Mouse (Mus musculus): ENCODE data around the gene Tex35. TPM values are rescaled to one million over a fixed set of nuclear protein-coding genes. Genes with fewer than 3 reads are reported as not detected.
A peak's percentile ranks its signal among the peaks of the same experiment; 100 is the strongest.

The Tex35 gene
- not detected in 2 replicates for polyA plus RNA-seq (2015; fragmentation: Nextera tagmentation; extraction: Ambion mirVana)

DNA sequence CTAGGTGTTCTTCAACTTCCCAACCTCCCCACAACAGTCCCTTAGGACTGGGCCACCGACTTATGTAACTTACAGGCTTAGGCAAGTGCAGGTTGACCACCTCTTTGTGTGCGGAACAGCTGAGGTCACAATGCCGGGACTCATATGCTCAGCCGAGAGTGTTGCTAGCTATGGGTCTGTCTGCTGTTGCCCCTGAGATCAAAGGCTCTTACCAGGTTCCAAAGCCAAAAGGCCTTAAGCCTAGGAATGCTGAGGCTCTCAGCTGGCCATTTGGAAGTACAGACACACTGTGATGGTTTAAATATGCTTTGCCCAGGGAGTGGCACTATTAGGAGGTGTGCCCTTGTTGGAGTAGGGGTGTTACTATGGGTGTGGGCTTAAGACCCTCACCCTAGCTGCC is at the start of gene Tex35:
Gene Tex35 (minus strand): TSS at position 101 of the 400 bp plus-strand sequence.
- Histone ChIP-seq H3K9ac (no peak within 1 kb of the TSS), H3K4me2 (replicated peaks) (no peak within 1 kb of the TSS), H3K27ac (no peak within 1 kb of the TSS), H3K9me3 (no peaks in the 10 kb centered on the region), H3K36me3 (no peaks in the 10 kb centered on the region), H3K4me1 (no peaks in the 10 kb centered on the region), H3K4me3 (no peak within 1 kb of the TSS), H3K27me3 (no peaks in the 10 kb centered on the region)
- ATAC-seq (ENCODE audit: low FRiP score, low read depth), result no peak
- WGBS, result 79% methylated on average over 4 of the region's 4 CpGs

DNA sequence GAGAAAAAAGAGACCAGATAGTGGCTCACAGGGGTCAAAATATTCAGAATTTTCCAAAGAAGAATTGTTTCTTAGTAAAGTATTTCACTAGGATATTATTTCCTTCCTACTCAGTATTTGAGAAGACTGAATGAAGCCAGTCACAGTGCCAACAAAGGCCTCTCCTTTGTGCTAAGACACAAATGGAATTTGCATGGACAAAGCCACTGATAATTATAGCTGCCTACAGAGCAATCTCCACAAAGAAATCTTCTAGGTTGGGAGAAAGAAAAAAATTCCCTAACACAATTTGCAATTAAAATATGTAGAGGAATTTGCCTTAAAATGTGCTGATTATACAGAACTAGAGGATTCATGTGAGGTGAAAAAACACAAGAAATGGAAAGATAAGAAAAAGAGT is 45.3 kb upstream of the Tex35 start:
- H3K36me3 ChIP-seq, result peaks cover 13% of the 10 kb centered on the region; the same call in 1 of the 2 replicates
- no peak overlapping the region for H3K9ac ChIP-seq
- H3K9me3 ChIP-seq, result no peaks in the 10 kb centered on the region
- ATAC-seq (ENCODE audit: low FRiP score, low read depth), result no peak
- H3K27ac ChIP-seq, result no peak overlapping the region
- no peaks in the 10 kb centered on the region for H3K4me1 ChIP-seq
- H3K27me3 ChIP-seq, result no peaks in the 10 kb centered on the region
- H3K4me3 ChIP-seq, result no peak overlapping the region
- no peak overlapping the region for H3K4me2 ChIP-seq (replicated peaks)

DNA sequence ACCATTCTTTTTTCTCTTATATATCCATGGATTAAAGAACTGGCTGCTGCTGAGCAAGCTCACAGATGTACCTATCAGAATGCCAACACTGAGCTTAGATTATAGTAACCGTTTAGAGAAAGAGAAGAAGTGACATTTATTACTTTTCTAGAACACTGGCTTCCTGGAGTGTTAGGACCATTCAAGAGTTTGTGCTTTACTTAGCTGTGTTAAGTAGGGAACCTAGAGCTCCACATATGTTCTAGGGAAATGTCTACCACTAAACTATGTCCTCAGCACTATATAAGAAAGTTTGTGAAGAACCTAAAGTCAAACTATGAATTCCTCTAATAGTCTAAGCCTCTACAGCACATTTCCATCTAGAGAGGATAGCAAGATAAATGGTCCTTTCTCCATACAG is 41.6 kb upstream of the Tex35 start:
- H3K4me2 ChIP-seq (replicated peaks), result no peak overlapping the region
- WGBS, result 73% methylated on average over 1 of the region's 1 CpGs
- H3K27ac ChIP-seq, result no peak overlapping the region
- H3K9ac ChIP-seq, result no peak overlapping the region
- H3K4me3 ChIP-seq, result no peak overlapping the region
- no peaks in the 10 kb centered on the region for H3K9me3 ChIP-seq
- peaks cover 9% of the 10 kb centered on the region for H3K36me3 ChIP-seq
- no peak for ATAC-seq (ENCODE audit: low FRiP score, low read depth)
- no peaks in the 10 kb centered on the region for H3K4me1 ChIP-seq
- no peaks in the 10 kb centered on the region for H3K27me3 ChIP-seq

DNA sequence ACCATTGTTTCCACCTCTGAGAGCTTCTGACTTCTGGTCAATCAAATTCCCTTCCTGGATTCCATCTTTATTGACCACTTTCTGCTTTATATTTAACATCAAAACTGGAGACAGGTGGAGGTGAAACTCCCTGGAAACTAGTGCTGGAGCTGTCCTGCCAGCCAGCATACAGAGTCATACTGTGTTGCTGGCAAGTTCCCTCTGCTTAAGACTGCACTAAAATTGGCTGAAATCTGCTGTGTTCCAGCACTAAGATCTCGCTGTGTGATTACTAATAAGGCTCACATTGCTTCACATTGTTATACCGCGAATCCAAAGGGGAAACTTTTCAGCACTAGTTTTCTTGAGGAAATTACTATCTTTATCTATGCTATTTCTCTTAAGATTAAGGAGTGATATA is 36.1 kb upstream of the Tex35 start:
- Histone ChIP-seq H3K4me1 (no peaks in the 10 kb centered on the region), H3K9me3 (no peaks in the 10 kb centered on the region), H3K27me3 (no peaks in the 10 kb centered on the region), H3K36me3 (peaks cover 9% of the 10 kb centered on the region), H3K9ac (no peak overlapping the region), H3K27ac (no peak overlapping the region), H3K4me3 (no peak overlapping the region), H3K4me2 (replicated peaks) (no peak overlapping the region)
- WGBS, result 90% methylated on average over 3 of the region's 3 CpGs
- ATAC-seq (ENCODE audit: low FRiP score, low read depth), result no peak

DNA sequence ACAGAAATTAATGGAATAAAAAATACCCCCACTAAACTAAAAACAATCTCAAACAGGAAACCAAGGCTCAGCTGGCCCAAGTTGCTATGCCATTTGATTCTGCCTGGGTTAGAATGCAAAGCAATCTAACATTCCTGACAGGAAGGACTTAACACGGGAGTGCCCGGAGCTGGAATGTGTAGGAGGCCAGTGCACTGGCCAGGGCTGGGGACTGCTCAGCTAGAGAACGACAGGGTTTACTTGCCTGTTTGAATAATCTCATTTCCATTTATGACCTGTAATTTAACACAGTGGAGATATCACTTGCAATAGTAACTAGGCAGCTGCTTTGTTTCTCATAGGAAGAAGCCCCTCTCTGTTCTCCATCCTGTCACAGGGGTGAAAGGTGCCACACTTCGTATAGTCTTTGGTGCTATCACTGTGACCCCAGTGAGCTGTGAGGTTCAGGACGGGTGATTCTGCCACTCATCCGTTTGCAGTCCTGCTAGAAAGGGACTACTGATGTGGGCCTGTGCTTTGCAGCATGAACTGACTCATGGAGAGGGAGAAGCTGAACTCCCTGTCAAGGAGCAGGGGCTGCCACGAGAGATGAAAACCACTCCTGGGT is 34.9 kb upstream of the Tex35 start:
- H3K27ac ChIP-seq, result no peak overlapping the region
- H3K9ac ChIP-seq, result no peak overlapping the region
- H3K4me1 ChIP-seq, result no peaks in the 10 kb centered on the region
- H3K27me3 ChIP-seq, result no peaks in the 10 kb centered on the region
- no peaks in the 10 kb centered on the region for H3K9me3 ChIP-seq
- ATAC-seq (ENCODE audit: low FRiP score, low read depth), result no peak
- no peak overlapping the region for H3K4me2 ChIP-seq (replicated peaks)
- no peak overlapping the region for H3K4me3 ChIP-seq
- 40% methylated on average over 7 of the region's 7 CpGs for WGBS
- H3K36me3 ChIP-seq, result peaks cover 9% of the 10 kb centered on the region

DNA sequence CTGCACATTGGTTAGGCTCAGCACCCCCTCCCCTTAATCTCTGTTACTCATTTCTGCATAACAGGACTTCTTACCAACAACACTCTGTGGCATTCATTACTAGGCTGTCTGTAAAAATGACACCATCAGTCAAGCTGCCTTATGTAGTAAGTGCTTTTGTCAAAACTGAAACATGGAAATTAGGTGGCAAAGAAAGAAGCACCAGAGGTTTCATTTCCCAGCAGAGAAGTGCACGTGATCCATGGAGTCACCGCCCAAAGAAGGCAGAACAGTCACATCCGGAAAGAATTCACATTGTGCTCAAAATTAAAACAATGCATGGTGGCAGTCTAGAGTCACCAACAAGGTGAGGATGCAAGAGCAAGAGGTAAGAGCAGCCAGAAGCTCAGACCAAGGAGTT is 32.5 kb upstream of the Tex35 start:
- Histone ChIP-seq H3K27me3 (no peaks in the 10 kb centered on the region), H3K36me3 (peaks cover 5% of the 10 kb centered on the region), H3K4me2 (replicated peaks) (no peak overlapping the region), H3K9ac (no peak overlapping the region), H3K4me3 (no peak overlapping the region), H3K4me1 (peaks cover 12% of the 10 kb centered on the region), H3K27ac (no peak overlapping the region), H3K9me3 (no peaks in the 10 kb centered on the region)
- WGBS, result 87% methylated on average over 3 of the region's 3 CpGs
- no peak for ATAC-seq (ENCODE audit: low FRiP score, low read depth)

DNA sequence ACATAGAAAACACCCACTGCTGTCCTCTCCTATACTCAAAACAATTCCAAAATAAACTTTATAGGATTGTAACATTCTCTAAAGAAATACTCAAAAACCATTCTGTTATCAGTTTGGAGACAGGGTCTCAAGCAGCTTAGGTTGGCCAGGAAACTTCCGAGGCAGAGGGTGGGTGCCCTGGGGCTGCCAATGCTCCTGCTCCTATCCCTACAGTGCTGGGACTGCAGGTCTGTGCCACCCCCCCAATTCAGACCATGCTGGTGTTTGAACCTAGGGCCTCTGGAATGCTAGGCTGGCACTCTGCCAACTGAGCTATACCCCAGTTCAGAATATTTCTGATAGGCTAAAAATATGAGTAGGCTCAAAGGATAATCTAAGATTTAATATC is 29.4 kb upstream of the Tex35 start:
- Histone ChIP-seq H3K9ac (no peak overlapping the region), H3K27ac (0 out of 2 replicates have a peak overlapping the region, but pooled peaks have one; percentile 33), H3K9me3 (no peaks in the 10 kb centered on the region), H3K36me3 (no peaks in the 10 kb centered on the region), H3K27me3 (no peaks in the 10 kb centered on the region), H3K4me3 (no peak overlapping the region), H3K4me2 (replicated peaks) (no peak overlapping the region), H3K4me1 (peaks cover 12% of the 10 kb centered on the region)
- ATAC-seq (ENCODE audit: low FRiP score, low read depth), result no peak
- WGBS, result 84% methylated on average over 1 of the region's 1 CpGs

DNA sequence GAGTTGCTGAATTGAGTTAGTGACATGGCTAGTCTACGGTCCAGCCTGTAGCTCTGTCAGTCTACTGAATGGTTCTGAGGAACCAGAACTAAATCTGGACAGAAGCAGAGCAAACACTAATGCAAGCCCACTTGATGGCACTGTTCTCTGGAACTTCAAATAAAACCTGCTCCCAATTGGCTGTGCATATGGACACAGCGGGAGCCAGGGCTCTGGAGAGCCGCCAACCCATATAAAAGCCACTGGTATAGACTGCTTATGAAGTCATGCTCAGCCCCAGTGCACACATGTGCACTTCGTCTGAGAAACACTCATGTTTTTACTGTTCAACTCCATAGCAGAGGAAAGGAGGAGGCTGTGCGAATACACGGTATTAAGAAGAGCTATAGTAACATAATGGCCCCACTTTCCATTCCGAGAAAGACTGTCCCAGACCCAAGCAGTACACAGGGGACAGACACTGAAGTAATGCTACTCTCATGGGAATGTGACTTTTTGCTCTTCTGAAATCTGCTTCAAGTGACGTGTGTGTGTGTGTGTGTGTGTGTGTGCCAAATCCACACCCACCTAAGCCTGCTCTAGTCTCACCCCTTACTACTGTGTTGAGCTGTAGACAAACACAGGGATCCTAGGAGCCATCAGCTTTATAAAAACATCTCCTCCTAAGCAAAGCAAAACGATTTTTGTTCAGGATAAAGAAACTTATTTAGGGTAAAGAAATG is 28.8 kb upstream of the Tex35 start:
- Histone ChIP-seq H3K36me3 (no peaks in the 10 kb centered on the region), H3K4me3 (no peak overlapping the region), H3K9me3 (no peaks in the 10 kb centered on the region), H3K27me3 (no peaks in the 10 kb centered on the region), H3K4me1 (peaks cover 12% of the 10 kb centered on the region), H3K9ac (no peak overlapping the region), H3K27ac (peak overlapping the region; percentile 33; the same call in 1 of the 2 replicates), H3K4me2 (replicated peaks) (no peak overlapping the region; the same call in 1 of the 2 replicates)
- 40% methylated on average over 9 of the region's 9 CpGs for WGBS
- peak; percentile 94 for ATAC-seq (ENCODE audit: low FRiP score, low read depth)

DNA sequence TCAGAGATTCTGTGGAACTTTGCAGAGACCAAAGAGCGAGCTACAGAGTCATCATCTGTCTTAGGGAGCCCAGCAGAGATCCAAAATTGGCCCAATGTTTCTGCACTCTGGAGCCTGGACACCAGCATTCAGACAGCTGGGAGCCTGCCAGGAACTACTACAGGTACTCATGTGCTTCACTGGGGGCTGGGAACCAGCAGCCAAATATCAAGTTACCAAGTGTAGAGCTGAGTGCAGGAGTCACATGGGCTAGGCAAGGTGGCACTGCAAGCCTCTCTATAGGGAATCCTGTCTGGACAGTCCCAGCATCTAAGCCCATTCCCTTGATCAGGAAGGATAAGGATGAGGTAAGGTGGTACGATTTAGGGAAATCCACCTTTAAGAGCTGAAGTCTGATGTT is 19.7 kb upstream of the Tex35 start:
- ATAC-seq (ENCODE audit: low FRiP score, low read depth), result no peak
- no peak overlapping the region for H3K27ac ChIP-seq
- H3K4me2 ChIP-seq (replicated peaks), result no peak overlapping the region
- WGBS, result 85% methylated on average over 2 of the region's 2 CpGs
- H3K4me3 ChIP-seq, result no peak overlapping the region
- no peak overlapping the region for H3K9ac ChIP-seq
- no peaks in the 10 kb centered on the region for H3K27me3 ChIP-seq
- H3K4me1 ChIP-seq, result no peaks in the 10 kb centered on the region
- no peaks in the 10 kb centered on the region for H3K9me3 ChIP-seq
- no peaks in the 10 kb centered on the region for H3K36me3 ChIP-seq

DNA sequence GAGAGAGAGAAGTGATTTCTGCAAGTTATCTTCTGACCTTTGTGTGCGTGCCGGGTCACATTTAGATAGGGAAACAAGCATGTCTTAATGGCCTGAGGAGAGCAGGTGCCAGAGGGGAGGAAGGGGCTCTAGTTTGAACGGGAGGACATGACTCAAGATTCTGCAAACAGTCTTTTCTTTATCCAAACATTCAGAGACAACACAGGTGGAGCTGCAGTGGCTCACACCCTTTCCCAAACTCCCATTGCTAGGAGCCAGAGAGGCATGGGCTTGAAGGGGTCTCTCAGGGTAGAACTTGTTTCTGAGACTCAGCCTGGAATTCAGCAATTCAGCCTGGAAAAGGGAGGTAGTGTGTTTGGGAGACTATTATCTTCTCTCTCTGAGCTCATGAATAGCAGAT is 15.4 kb upstream of the Tex35 start:
- Histone ChIP-seq H3K36me3 (no peaks in the 10 kb centered on the region), H3K9me3 (no peaks in the 10 kb centered on the region), H3K27me3 (no peaks in the 10 kb centered on the region), H3K27ac (no peak overlapping the region), H3K4me3 (no peak overlapping the region), H3K4me2 (replicated peaks) (no peak overlapping the region), H3K4me1 (no peaks in the 10 kb centered on the region), H3K9ac (no peak overlapping the region)
- ATAC-seq (ENCODE audit: low FRiP score, low read depth), result no peak
- WGBS, result 79% methylated on average over 3 of the region's 3 CpGs

DNA sequence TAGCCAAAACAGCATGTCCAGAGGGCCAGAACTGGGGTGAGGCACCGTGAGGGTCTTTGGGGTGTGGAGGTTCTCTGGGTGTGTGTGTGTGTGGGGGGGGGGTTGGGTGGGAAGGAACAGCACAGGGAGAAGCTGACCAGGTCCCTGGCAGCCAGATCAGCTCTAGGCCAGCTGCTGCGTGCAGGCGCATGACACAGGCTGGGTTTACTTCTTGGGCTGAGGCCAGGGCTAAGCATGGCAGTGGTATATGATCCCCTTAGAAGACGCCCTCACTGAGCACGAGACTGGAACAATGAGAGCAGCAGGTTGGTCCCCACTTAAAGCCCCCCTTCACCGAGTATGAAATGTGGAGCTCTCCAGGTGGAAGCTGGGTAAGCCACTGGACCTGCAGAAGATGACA is 10.7 kb upstream of the Tex35 start:
- ATAC-seq (ENCODE audit: low FRiP score, low read depth), result peak; percentile 61; the same call in 1 of the 2 replicates
- no peak overlapping the region for H3K4me3 ChIP-seq
- no peaks in the 10 kb centered on the region for H3K36me3 ChIP-seq

DNA sequence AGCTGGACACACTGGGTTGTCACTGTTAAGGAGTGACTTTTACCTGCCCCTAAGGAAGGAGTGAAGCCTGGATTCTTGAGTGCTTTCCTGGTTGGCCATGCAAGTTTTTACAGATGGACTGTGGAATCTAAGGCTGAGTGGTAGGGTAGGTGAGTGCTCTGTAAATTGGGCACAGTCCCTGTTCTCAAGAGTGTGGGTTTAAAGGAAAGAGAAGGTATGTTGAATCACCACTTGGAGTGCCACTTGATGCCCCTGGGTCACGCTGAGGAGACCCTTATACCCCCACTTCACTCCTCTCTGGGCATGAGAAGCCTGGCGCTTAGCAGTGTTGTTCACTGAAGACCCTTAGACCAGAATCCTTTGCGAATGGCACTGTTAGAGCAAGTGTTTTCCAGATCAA is 9.0 kb upstream of the Tex35 start:
- no peak overlapping the region for H3K4me3 ChIP-seq
- no peaks in the 10 kb centered on the region for H3K27me3 ChIP-seq
- no peak overlapping the region for H3K4me2 ChIP-seq (replicated peaks)
- H3K36me3 ChIP-seq, result no peaks in the 10 kb centered on the region
- H3K4me1 ChIP-seq, result no peaks in the 10 kb centered on the region
- H3K9ac ChIP-seq, result no peak overlapping the region
- no peaks in the 10 kb centered on the region for H3K9me3 ChIP-seq
- H3K27ac ChIP-seq, result no peak overlapping the region
- ATAC-seq (ENCODE audit: low FRiP score, low read depth), result no peak
- 88% methylated on average over 3 of the region's 3 CpGs for WGBS

More for the DNA sequence above, 10.7 kb upstream of the Tex35 start:
- H3K27me3 ChIP-seq, result no peaks in the 10 kb centered on the region
- no peaks in the 10 kb centered on the region for H3K4me1 ChIP-seq
- WGBS, result 73% methylated on average over 6 of the region's 6 CpGs
- no peak overlapping the region for H3K9ac ChIP-seq
- H3K27ac ChIP-seq, result no peak overlapping the region
- no peaks in the 10 kb centered on the region for H3K9me3 ChIP-seq
- H3K4me2 ChIP-seq (replicated peaks), result no peak overlapping the region

DNA sequence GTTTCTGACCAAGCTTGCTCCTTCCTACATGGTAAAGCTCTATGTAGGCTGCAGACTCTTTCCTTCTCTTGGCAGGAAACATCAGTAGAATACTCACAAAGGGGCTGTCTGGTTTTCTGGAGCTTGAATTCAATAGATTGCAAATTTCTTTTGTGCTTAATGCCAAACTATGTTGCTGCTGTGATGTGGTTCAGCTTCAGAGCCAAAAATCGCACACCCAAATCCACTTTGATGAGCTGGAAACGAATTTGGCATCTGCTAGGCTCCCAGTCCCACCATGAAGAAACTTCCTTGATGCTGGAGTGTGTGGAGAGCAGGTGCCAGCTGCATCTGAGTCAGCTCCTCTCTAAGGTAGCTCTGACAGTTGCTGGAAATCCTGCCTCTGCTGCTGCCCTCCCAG is 6.0 kb upstream of the Tex35 start:
- no peak overlapping the region for H3K4me3 ChIP-seq
- no peak overlapping the region for H3K27ac ChIP-seq
- H3K36me3 ChIP-seq, result no peaks in the 10 kb centered on the region
- no peaks in the 10 kb centered on the region for H3K9me3 ChIP-seq
- 76% methylated on average over 2 of the region's 2 CpGs for WGBS
- no peak for ATAC-seq (ENCODE audit: low FRiP score, low read depth)
- no peaks in the 10 kb centered on the region for H3K4me1 ChIP-seq
- H3K9ac ChIP-seq, result no peak overlapping the region
- H3K27me3 ChIP-seq, result no peaks in the 10 kb centered on the region
- H3K4me2 ChIP-seq (replicated peaks), result no peak overlapping the region
